Mouse (Mus musculus) bone marrow, adult 2 months (tissue): ENCODE results near the gene Hmg20a. TPM values are rescaled to one million over a fixed set of nuclear protein-coding genes. Genes with fewer than 3 reads are reported as not detected.

Source experiments
- H3K27ac ChIP-seq: fragments of 200-500 bp; 2 replicates; pipeline ENCODE4 v1.5.1; 2012; ENCODE audit warnings: low read depth, mild to moderate bottlenecking, control low read depth, inconsistent platforms, low read length; ENCODE audit not compliant: control insufficient read depth, poor library complexity, insufficient read depth
- H3K4me1 ChIP-seq: fragments of 200-500 bp; 2 replicates; pipeline ENCODE4 v1.6.1; 2011; ENCODE audit warnings: low read length; ENCODE audit not compliant: control insufficient read depth, insufficient read depth
- H3K4me3 ChIP-seq: fragments of 200-500 bp; replicated peaks from 2 replicates; pipeline ENCODE3; 2011; ENCODE audit warnings: mild to moderate bottlenecking, low read depth, low read length, control low read depth; ENCODE audit not compliant: control insufficient read depth
- CTCF ChIP-seq: fragments of 200-500 bp; IDR thresholded peaks from 2 replicates; pipeline ENCODE4 v1.5.1; 2011; ENCODE audit warnings: low read length, control low read depth; ENCODE audit not compliant: control insufficient read depth, insufficient read depth
- POLR2A ChIP-seq: fragments of 200-500 bp; IDR thresholded peaks from 2 replicates; pipeline ENCODE4 v1.6.1; 2011; ENCODE audit warnings: low read depth, mild to moderate bottlenecking, control low read depth, low read length, borderline replicate concordance; ENCODE audit not compliant: control insufficient read depth
- whole genome bisulfite sequencing: fragments of 180-500 bp; shearing (Covaris S2); methylation state at CpG from one replicate; pipeline ENCODE4 v1.1.7; 2018; 5-methylcytosine and 5-hydroxymethylcytosine counted together
- polyA plus RNA-seq: library from polyadenylated mRNA; stranded (reverse); fragments of >200 nt; gene quantifications from 2 replicates; pipeline ENCODE4 v1.2.4, GENCODE M21; 2011; ENCODE audit warnings: low replicate concordance; ENCODE audit not compliant: missing spikeins, insufficient read depth, insufficient read length

Gene Hmg20a
- polyA plus RNA-seq, 1 experiment, result 15.9 TPM

DNA sequence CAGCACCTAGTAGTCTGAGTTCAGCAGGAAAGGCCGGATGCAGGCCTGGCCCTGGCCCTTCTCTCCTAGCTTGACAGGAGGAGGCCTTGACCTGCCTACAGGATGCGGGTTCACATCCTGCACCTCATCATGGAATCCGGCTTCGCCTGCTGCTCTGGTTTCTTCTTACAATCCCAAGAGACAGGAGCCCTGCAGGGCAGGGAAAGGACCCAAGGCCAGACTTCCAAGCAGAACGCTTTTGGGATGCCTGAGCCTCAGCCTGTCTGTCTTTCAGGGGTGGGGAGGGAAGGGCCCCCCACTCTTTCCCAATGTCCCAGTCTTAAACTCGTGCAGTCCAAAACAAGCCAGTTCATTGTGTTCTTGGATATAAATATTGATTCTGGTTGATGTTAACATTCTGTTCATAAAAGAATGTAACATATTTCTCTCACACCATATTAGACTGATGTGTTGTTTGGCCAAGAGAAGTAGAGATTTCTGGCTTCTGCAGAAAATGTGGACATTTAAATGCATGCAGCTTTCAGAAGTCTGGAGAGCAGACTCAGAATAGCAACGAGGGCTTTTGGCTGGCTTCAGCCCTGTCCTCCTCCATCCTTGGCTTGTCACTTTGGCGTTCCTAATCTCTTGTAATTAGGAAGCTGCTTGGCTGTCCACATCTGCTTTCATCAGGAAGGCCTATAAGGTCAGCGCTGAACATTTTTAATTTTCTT is 86.8 kb downstream of the Hmg20a start:
- no peaks in the 10 kb centered on the region; the same call in 1 of the 2 replicates for H3K4me1 ChIP-seq
- no peak for TF ChIP-seq POLR2A
- TF ChIP-seq CTCF, result no peak
- WGBS, result 74% methylated on average over 9 of the region's 9 CpGs
- H3K27ac ChIP-seq, result no peak overlapping the region
- no peak overlapping the region for H3K4me3 ChIP-seq

DNA sequence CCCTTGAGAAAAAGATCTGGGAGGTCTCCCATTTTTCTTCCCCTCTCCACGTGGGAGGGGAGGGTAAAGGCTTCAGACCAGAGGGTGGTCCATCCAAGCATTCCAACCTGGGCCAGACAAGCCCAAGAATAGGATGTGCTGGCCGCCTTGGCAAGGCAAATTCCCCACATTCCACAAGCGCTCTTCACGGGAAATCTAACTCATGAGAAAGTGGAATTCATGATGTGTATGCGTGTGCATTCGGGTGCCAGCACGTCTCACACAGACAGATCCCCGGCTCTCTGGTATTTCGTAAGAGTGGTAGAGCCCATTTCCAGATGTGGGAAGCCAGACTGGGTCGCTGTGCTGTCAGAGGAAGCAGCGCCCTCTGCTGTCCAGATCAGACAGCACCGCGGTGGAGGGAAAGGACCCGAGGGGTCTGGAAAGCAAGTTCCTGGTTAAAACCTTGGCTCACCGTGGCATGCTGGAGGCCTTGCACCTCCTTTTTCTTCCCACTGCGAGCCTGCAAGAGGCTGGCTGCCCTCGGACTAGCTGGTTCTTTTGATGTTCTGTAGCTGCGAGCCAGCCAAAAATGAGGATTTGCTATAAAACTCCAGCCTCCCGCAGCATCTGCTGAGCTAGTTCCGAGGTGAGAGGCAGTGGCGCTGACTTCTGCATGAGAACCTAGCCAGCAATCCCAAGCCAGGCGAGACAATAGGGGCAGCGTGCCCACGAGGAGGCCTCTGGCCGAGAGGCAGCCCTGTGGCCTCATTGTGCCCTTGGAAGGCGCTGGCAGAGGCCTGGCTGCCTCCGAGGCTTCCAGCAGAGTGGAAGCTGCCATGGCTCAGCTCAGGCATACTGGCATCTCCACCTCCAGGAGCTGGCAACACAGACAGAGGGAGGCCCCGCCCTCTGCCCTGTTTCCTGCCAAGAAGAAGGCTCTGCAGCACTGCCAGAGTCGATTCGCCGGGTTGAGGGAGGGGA is 87.7 kb downstream of the Hmg20a start:
- TF ChIP-seq CTCF (peak; percentile 92), POLR2A (no peak)
- Histone ChIP-seq H3K27ac (peak overlapping the region; percentile 53), H3K4me3 (peak overlapping the region; percentile 55), H3K4me1 (no peaks in the 10 kb centered on the region; the same call in 1 of the 2 replicates)
- WGBS, result 2% methylated on average over 31 of the region's 31 CpGs

DNA sequence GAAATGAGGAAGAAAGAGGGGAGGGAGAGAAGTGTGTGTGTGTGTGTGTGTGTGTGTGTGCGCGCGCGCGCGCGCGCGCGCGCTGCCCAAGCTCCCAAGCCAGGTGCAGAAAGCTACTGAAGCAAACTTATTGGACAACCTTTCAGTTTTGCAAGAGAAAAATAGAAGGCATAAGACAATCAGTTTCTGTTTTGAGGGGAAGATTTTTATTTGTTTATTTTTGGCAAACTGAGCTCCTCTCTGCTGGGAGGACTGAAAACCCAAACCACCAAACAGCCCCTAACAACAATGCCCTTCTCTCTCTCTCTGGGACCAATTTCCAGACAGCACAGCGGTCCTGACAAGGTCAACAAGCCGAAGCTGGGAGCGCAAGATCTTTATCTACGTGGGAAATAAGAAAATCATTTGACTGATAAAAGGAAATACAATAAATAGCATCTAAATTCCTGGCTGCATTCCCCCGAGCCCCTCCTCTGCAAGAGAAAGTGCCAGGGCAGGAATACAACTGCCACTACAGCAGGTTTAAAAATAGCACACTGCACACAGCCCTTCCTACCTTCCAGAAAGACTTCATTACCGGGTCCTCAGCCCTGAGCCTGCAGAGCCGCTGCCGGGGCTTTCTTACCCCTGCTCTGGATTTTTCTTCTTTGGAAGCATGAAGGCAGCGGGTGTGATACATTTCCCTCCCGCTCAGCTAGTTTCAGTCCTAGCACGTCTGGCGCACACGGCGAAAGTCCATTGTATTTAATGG is 88.7 kb downstream of the Hmg20a start:
- TF ChIP-seq CTCF, result no peak
- TF ChIP-seq POLR2A, result no peak

DNA sequence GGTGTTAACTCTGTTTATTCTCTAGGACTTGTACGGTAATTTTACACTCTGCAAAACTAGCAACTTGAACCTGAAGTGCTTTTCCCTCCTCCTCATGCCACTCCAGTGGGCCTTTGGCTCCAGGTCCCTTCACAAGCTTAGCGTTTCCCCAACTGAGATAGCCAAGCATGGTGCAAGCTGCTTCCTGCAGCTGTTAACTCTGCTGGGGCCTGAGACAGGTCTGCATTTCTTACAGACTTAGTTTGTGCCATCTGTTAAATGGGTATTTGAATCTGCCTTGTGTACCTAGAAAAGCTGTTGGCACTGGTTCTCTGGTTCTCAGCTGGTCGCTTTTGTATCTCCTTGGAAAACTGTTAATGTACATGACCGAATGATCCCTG is 89.3 kb downstream of the Hmg20a start:
- no peaks in the 10 kb centered on the region; the same call in 1 of the 2 replicates for H3K4me1 ChIP-seq
- WGBS, result 38% methylated on average over 4 of the region's 4 CpGs
- H3K27ac ChIP-seq, result no peak overlapping the region
- H3K4me3 ChIP-seq, result peak overlapping the region; percentile 15
- TF ChIP-seq POLR2A, result no peak
- no peak for TF ChIP-seq CTCF

More for the DNA sequence above, 88.7 kb downstream of the Hmg20a start:
- 1% methylated on average over 25 of the region's 25 CpGs for WGBS
- peak overlapping the region; percentile 58 for H3K4me3 ChIP-seq
- no peaks in the 10 kb centered on the region; the same call in 1 of the 2 replicates for H3K4me1 ChIP-seq
- H3K27ac ChIP-seq, result peak overlapping the region; percentile 53; the same call in 1 of the 2 replicates

DNA sequence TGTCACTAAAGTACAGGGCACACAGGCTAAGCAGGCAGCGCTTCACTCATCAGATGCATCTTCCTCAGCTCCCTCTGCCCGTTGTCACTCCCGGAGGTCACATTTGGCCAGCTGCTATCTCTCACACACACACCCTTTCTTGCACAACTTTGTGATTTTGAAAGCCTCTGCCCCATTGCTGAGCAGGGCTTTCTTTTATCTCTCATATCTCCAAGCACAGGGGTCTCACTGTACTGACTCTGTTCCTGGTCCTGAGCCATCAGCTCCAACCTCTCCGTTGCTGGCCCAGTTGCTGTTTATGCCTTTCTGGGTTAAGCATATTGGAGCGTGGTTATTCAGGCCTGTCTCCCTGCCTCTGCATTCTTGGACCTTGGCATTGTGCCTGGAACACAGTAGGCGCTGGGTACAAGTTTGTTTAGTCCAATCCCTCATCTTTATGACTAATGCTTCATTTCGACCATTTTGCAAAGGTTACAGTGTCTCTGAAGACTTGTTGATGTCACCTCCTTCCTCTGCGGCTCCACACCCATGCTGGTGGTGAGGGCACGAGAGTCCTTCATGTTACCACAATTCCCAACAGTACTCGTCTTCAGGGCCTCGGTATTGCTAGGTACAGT is 90.5 kb downstream of the Hmg20a start:
- 11% methylated on average over 11 of the region's 11 CpGs for WGBS
- Histone ChIP-seq H3K27ac (no peak overlapping the region; the same call in 1 of the 2 replicates), H3K4me1 (no peaks in the 10 kb centered on the region; the same call in 1 of the 2 replicates), H3K4me3 (no peak overlapping the region)
- TF ChIP-seq CTCF, result no peak
- TF ChIP-seq POLR2A, result no peak

DNA sequence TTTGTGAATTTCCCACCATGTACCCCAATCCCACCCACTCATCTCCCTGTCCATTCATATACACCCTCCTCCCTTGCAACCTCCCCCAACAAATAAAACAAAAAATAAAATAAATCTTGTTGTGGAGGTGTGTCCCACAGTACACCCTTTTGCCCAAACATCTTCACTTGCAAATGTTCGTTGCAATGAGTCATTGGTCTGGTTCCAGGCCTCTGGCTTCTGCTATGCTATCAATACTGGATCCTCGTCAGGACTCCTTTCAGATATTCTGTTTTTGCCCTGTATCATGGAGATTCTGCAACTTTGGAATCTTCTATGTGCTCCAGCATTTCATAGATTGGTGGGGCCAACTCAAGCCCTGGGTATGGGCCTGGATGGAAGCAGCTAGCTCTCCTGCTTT is 91.9 kb downstream of the Hmg20a start:
- TF ChIP-seq POLR2A (no peak), CTCF (no peak)
- H3K4me3 ChIP-seq, result no peak overlapping the region
- H3K4me1 ChIP-seq, result no peaks in the 10 kb centered on the region; the same call in 1 of the 2 replicates
- 71% methylated on average over 2 of the region's 2 CpGs for WGBS
- no peak overlapping the region for H3K27ac ChIP-seq

DNA sequence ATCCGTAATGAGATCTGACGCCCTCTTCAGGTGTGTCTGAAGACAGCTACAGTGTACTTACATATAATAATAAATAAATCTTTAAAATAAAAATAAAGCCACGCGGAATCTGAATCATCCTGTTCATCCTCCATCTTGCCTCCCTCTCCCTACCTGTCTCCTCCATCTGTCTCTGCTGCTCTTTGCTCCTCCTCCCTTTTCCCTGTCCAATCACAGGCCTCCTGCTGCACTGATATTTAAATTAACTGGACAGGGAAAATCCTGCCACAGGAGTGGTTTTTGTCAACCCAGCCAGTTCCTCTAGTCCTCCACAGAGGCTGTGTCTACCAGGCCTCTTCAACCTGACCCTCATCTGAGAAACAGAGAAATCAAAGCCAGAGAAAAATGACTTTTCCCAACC is 94.1 kb downstream of the Hmg20a start:
- TF ChIP-seq CTCF, result no peak
- TF ChIP-seq POLR2A, result no peak
- no peak overlapping the region for H3K27ac ChIP-seq
- H3K4me1 ChIP-seq, result no peaks in the 10 kb centered on the region; the same call in 1 of the 2 replicates
- 85% methylated on average over 4 of the region's 4 CpGs for WGBS
- no peak overlapping the region for H3K4me3 ChIP-seq
